Mouse (Mus musculus): ENCODE measurements around the gene Ndc1.

- TF ChIP-seq POLR2A (IDR thresholded peaks at IDR 0.05; ENCODE audit: insufficient read depth, low read depth, low read length) = no peak
- no peak for TF ChIP-seq CTCF (IDR thresholded peaks at IDR 0.05)
- no peak for TF ChIP-seq EP300 (IDR thresholded peaks at IDR 0.05; ENCODE audit: insufficient read depth, low read depth, low read length)
Observed at GRCm38 (mm10) chr4:107328530-107328929, 39.1 kb upstream of the Ndc1 start.

Data from heart, adult 2 months (tissue).